Mouse (Mus musculus) G1E (cell line): ENCODE measurements around the gene Krtap31-2. TPM values are rescaled to one million over a fixed set of nuclear protein-coding genes. Genes with fewer than 3 reads are reported as not detected.

ENCODE experiments used
- ATAC-seq: 2 replicates; pipeline ENCODE4 v1.8.0; 2016; ENCODE audit warnings: mild to moderate bottlenecking; ENCODE audit not compliant: insufficient number of reproducible peaks, poor library complexity, low FRiP score, severe bottlenecking; ENCODE audit errors: extremely low read depth
- DNase-seq: peaks from one replicate; pipeline ENCODE4 v3.0.0; 2012; ENCODE audit warnings: low spot score
- H3K27me3 ChIP-seq: 2 replicates; pipeline ENCODE4 v1.6.1; 2012; ENCODE audit warnings: mild to moderate bottlenecking, low read length, inconsistent platforms; ENCODE audit not compliant: insufficient read depth
- H3K36me3 ChIP-seq: replicated peaks from 2 replicates; pipeline ENCODE3; 2012; ENCODE audit warnings: mild to moderate bottlenecking, inconsistent platforms
- H3K4me1 ChIP-seq: 2 replicates; pipeline ENCODE4 v1.6.1; 2012; ENCODE audit warnings: low read depth, low read length, inconsistent platforms, mixed read lengths; ENCODE audit not compliant: insufficient read depth
- H3K4me3 ChIP-seq: 2 replicates; pipeline ENCODE4 v1.5.1; 2012; ENCODE audit warnings: low read depth, mild to moderate bottlenecking, inconsistent platforms, low read length, moderate library complexity, mixed read lengths
- H3K9me3 ChIP-seq: replicated peaks from 2 replicates; pipeline ENCODE4 v1.6.1; 2012; ENCODE audit warnings: inconsistent platforms
- CTCF ChIP-seq: IDR thresholded peaks from 2 replicates; pipeline ENCODE4 v1.5.1; 2012; ENCODE audit warnings: low read depth, low read length, inconsistent platforms, mixed read lengths
- GATA1 ChIP-seq: IDR thresholded peaks from 2 replicates; pipeline ENCODE4 v1.6.1; 2012; ENCODE audit warnings: borderline replicate concordance, low read length, inconsistent platforms, mixed read lengths
- GATA2 ChIP-seq: IDR thresholded peaks from 2 replicates; pipeline ENCODE4 v1.6.1; 2012; ENCODE audit warnings: low read depth, low read length, inconsistent platforms, borderline replicate concordance
- POLR2AphosphoS5 ChIP-seq: IDR thresholded peaks from 2 replicates; pipeline ENCODE4 v1.6.1; 2012; ENCODE audit warnings: low read depth, low read length, inconsistent platforms; ENCODE audit not compliant: insufficient replicate concordance
- TAL1 ChIP-seq: conservative IDR thresholded peaks from 2 replicates; pipeline ENCODE4 v1.6.1; 2012; ENCODE audit warnings: low read depth, low read length, inconsistent platforms, mixed read lengths
- polyA plus RNA-seq: library from polyadenylated mRNA; stranded (reverse); fragments of >175 nt; gene quantifications from 2 replicates; pipeline ENCODE4 v1.2.3, GENCODE M21; 2012
- total RNA-seq, 2 experiments: library from RNA; stranded (forward) in 1 of 2; stranded (reverse) in 1 of 2; fragments of 200-1000 nt in 1 of 2; fragments of >200 nt in 1 of 2; fragmentation: Nextera tagmentation in 1 of 2; gene quantifications; 2 replicates each; pipeline ENCODE4 v1.2.3; 2014 to 2017

Krtap31-2 gene
- total RNA-seq (2014; fragmentation: Nextera tagmentation) (not detected in 2 replicates), total RNA-seq (2017) (not detected in 2 replicates), polyA plus RNA-seq (not detected in 2 replicates)

GRCm38 (mm10) chr11:99935991-99936390 is at the start of gene Krtap31-2:
TSS of gene Krtap31-2 (plus strand) at chr11:99936291.
- TF ChIP-seq GATA1 (no peak), GATA2 (no peak), POLR2AphosphoS5 (no peak), CTCF (no peak), TAL1 (no peak)
- Histone ChIP-seq H3K4me3 (no peak within 1 kb of the TSS), H3K9me3 (peaks cover 25% of the 10 kb centered on the region), H3K4me1 (no peaks in the 10 kb centered on the region), H3K27me3 (no peaks in the 10 kb centered on the region), H3K36me3 (no peaks in the 10 kb centered on the region)
- no peak for ATAC-seq
- DNase-seq: no peak

- no peak for DNase-seq
- Histone ChIP-seq H3K4me3 (no peak within 1 kb of the TSS), H3K27me3 (no peaks in the 10 kb centered on the region), H3K36me3 (no peaks in the 10 kb centered on the region), H3K9me3 (peaks cover 19% of the 10 kb centered on the region), H3K4me1 (no peaks in the 10 kb centered on the region)
- no peak for ATAC-seq
- TF ChIP-seq TAL1 (no peak), CTCF (no peak), POLR2AphosphoS5 (no peak), GATA1 (no peak), GATA2 (no peak)
These were observed 28.5 kb upstream of the Krtap31-2 start, which contains the start of gene Krtap31-1 for GRCm38 (mm10) chr11:99907620-99908019. TSS of gene Krtap31-1 (plus strand) at chr11:99907920.

- no peaks in the 10 kb centered on the region for H3K36me3 ChIP-seq
- peaks cover 31% of the 10 kb centered on the region for H3K9me3 ChIP-seq
- ATAC-seq (no peak), DNase-seq (no peak)
- TF ChIP-seq GATA2 (no peak), GATA1 (no peak), POLR2AphosphoS5 (no peak), CTCF (no peak), TAL1 (no peak)
- H3K4me1 ChIP-seq: no peaks in the 10 kb centered on the region
- no peak within 1 kb of the TSS for H3K4me3 ChIP-seq
- H3K27me3 ChIP-seq: no peaks in the 10 kb centered on the region
These were observed 21.6 kb upstream of the Krtap31-2 start, which contains the start of gene Gm11565 for GRCm38 (mm10) chr11:99914451-99914850. TSS of gene Gm11565 (plus strand) at chr11:99914751.

DNA sequence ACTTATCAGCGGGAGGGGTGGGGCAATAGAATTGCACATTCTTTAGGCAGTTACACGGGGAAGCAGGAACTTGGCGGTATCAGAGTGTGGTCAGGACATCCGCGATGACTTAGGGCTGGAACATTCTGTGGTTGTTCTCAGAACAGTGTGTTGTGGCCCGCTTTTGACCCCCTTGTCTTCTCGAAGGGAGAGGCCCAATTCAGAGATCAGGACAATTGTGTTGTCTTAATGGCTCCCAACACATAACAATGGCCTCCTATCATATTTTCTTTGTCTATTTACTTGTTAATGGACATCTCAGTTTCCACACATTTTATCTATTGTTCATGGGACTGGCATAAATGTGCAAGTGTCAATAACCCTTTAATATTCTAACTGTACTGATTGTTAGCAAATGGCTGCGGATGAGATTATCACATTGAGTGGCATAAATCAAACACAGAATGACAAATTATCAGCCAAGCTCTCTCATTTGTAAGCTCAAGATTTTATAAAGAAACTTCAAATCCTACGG is 1.7 kb downstream of the Krtap31-2 start:
- no peaks in the 10 kb centered on the region for H3K4me1 ChIP-seq
- H3K27me3 ChIP-seq: no peaks in the 10 kb centered on the region
- H3K4me3 ChIP-seq: no peak overlapping the region
- no peak for DNase-seq
- H3K9me3 ChIP-seq: peaks cover 15% of the 10 kb centered on the region
- TF ChIP-seq CTCF: no peak
- TF ChIP-seq POLR2AphosphoS5: no peak
- no peak for TF ChIP-seq GATA2
- no peak for TF ChIP-seq GATA1
- no peak for TF ChIP-seq TAL1
- ATAC-seq: no peak
- no peaks in the 10 kb centered on the region for H3K36me3 ChIP-seq

DNA sequence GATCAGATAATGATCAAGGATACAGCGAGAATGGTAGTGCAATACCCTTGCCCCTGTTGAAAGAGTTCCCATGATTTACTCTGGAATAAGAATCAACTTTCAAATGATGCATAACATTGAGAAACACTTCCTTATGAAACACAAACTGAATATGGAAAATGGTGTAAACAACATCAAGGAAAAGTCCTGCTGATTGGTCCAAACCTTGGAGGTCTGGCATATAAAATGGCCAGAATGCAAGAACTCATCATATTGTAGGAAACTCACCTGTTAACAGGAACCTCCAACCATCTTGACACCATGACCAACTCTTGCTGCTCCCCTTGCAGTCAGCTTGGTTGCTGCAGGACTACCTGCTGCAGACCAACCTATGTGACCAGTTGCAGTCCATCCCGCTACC is 12.1 kb downstream of the Krtap31-2 start, which contains the start of gene Krtap9-5:
Gene Krtap9-5 (plus strand): TSS at position 301 of the 400 bp plus-strand sequence.
- no peaks in the 10 kb centered on the region for H3K4me1 ChIP-seq
- H3K36me3 ChIP-seq: no peaks in the 10 kb centered on the region
- H3K27me3 ChIP-seq: no peaks in the 10 kb centered on the region; the same call in 1 of the 2 replicates
- no peak for ATAC-seq
- H3K4me3 ChIP-seq: 0 out of 2 replicates have a peak within 1 kb of the TSS, but pooled peaks have one; percentile 6
- no peak for DNase-seq
- H3K9me3 ChIP-seq: peaks cover 23% of the 10 kb centered on the region
- TF ChIP-seq CTCF (no peak), GATA1 (no peak), TAL1 (no peak), POLR2AphosphoS5 (no peak), GATA2 (no peak)

- DNase-seq (no peak), ATAC-seq (no peak)
- no peaks in the 10 kb centered on the region for H3K4me1 ChIP-seq
- TF ChIP-seq CTCF (no peak), GATA1 (no peak), POLR2AphosphoS5 (no peak), TAL1 (no peak), GATA2 (no peak)
- 0 out of 2 replicates have a peak, but pooled peaks cover 2% of the 10 kb centered on the region for H3K27me3 ChIP-seq
- H3K36me3 ChIP-seq: no peaks in the 10 kb centered on the region
- peaks cover 29% of the 10 kb centered on the region for H3K9me3 ChIP-seq
- H3K4me3 ChIP-seq: no peak overlapping the region
These were observed 28.1 kb downstream of the Krtap31-2 start for GRCm38 (mm10) chr11:99964213-99964612.
